Mouse (Mus musculus) lung, postnatal 25 days (tissue): Measurements from ENCODE around the gene Tbxas1.

Experiments
- DNase-seq: peaks from one replicate; pipeline ENCODE4 v3.0.0; 2022; ENCODE audit warnings: low spot score

The Tbxas1 gene

GRCm38 (mm10) chr6:38892017-38892416, 16.8 kb downstream of the Tbxas1 start:
- no peak for DNase-seq

- no peak for DNase-seq
These were observed 18.4 kb downstream of the Tbxas1 start for GRCm38 (mm10) chr6:38893615-38894014.

GRCm38 (mm10) chr6:38900073-38900472, 24.9 kb downstream of the Tbxas1 start:
- no peak for DNase-seq

GRCm38 (mm10) chr6:38900479-38901126, 25.4 kb downstream of the Tbxas1 start:
- DNase-seq = no peak

- no peak for DNase-seq
These were observed 25.9 kb downstream of the Tbxas1 start for GRCm38 (mm10) chr6:38901152-38901551.

- no peak for DNase-seq
These were observed 26.4 kb downstream of the Tbxas1 start for GRCm38 (mm10) chr6:38901636-38902035.

GRCm38 (mm10) chr6:38902820-38903439, 27.7 kb downstream of the Tbxas1 start:
- DNase-seq = no peak

- DNase-seq = no peak
These were observed 30.8 kb downstream of the Tbxas1 start for GRCm38 (mm10) chr6:38906005-38906404.

GRCm38 (mm10) chr6:38908401-38908800, 33.2 kb downstream of the Tbxas1 start:
- DNase-seq = no peak

GRCm38 (mm10) chr6:38910828-38911559, 35.8 kb downstream of the Tbxas1 start:
- DNase-seq = peak; percentile 70

GRCm38 (mm10) chr6:38912121-38912660, 37.0 kb downstream of the Tbxas1 start:
- DNase-seq = peak; percentile 30

GRCm38 (mm10) chr6:38912845-38913244, 37.6 kb downstream of the Tbxas1 start:
- DNase-seq = no peak

GRCm38 (mm10) chr6:38913386-38914042, 38.3 kb downstream of the Tbxas1 start:
- DNase-seq = no peak

- no peak for DNase-seq
These were observed 39.0 kb downstream of the Tbxas1 start for GRCm38 (mm10) chr6:38914181-38914580.

- no peak for DNase-seq
These were observed 40.6 kb downstream of the Tbxas1 start for GRCm38 (mm10) chr6:38915776-38916175.

- no peak for DNase-seq
These were observed 41.4 kb downstream of the Tbxas1 start for GRCm38 (mm10) chr6:38916571-38916970.

GRCm38 (mm10) chr6:38917415-38917814, 42.2 kb downstream of the Tbxas1 start:
- peak; percentile 48 for DNase-seq

GRCm38 (mm10) chr6:38918728-38919127, 43.5 kb downstream of the Tbxas1 start:
- DNase-seq = no peak

- DNase-seq = no peak
These were observed 44.0 kb downstream of the Tbxas1 start for GRCm38 (mm10) chr6:38919135-38919740.

- no peak for DNase-seq
These were observed 44.9 kb downstream of the Tbxas1 start for GRCm38 (mm10) chr6:38920141-38920540.

- DNase-seq = no peak
These were observed 46.0 kb downstream of the Tbxas1 start for GRCm38 (mm10) chr6:38921095-38921809.
